Mouse (Mus musculus) forebrain, embryonic 14.5 days (tissue): Measurements from ENCODE around the gene Pip5kl1. TPM values are rescaled to one million over a fixed set of nuclear protein-coding genes. Genes with fewer than 3 reads are reported as not detected.

ENCODE experiments used
- ATAC-seq: fragments of 200-750 bp; cut with Nextera tagmentation; 2 replicates; pipeline ENCODE4 v1.8.0; 2017; ENCODE audit warnings: mild to moderate bottlenecking, moderate library complexity
- DNase-seq: peaks from one replicate; pipeline ENCODE4 v3.0.0-alpha.2; 2015; ENCODE audit warnings: low spot score
- H3K27ac ChIP-seq: fragments of 300-500 bp; sonication (generic); 2 replicates; pipeline ENCODE4 v1.5.1; 2014; ENCODE audit warnings: low read depth, mild to moderate bottlenecking, control low read depth, low read length, moderate library complexity
- H3K27me3 ChIP-seq: fragments of 300-500 bp; sonication (generic); replicated peaks from 2 replicates; pipeline ENCODE4 v1.6.1; 2014; ENCODE audit warnings: low read length, control low read depth, mixed read lengths; ENCODE audit not compliant: control insufficient read depth, insufficient read depth
- H3K36me3 ChIP-seq: fragments of 300-500 bp; sonication (generic); 2 replicates; pipeline ENCODE4 v1.6.1; 2014; ENCODE audit warnings: low read length, control low read depth; ENCODE audit not compliant: control insufficient read depth, insufficient read depth
- H3K4me1 ChIP-seq: fragments of 300-500 bp; sonication (generic); 2 replicates; pipeline ENCODE4 v1.6.1; 2014; ENCODE audit warnings: antibody characterized with exemption, low read length, control low read depth; ENCODE audit not compliant: control insufficient read depth, insufficient read depth
- H3K4me2 ChIP-seq: fragments of 300-500 bp; sonication (generic); 2 replicates; pipeline ENCODE4 v1.6.1; 2014; ENCODE audit warnings: mild to moderate bottlenecking, control low read depth, low read length
- H3K4me3 ChIP-seq: fragments of 300-500 bp; sonication (generic); 2 replicates; pipeline ENCODE4 v1.5.1; 2014; ENCODE audit warnings: low read depth, low read length, control low read depth
- H3K9ac ChIP-seq: fragments of 300-500 bp; sonication (generic); 2 replicates; pipeline ENCODE4 v1.6.1; 2014; ENCODE audit warnings: mild to moderate bottlenecking, low read length, control low read depth, moderate library complexity
- H3K9me3 ChIP-seq: fragments of 300-500 bp; sonication (generic); replicated peaks from 2 replicates; pipeline ENCODE4 v1.6.1; 2016; ENCODE audit warnings: low read length, control low read depth, mixed read lengths; ENCODE audit not compliant: control insufficient read depth
- WGBS: fragments of 180-500 bp; shearing (Covaris S2); extraction: QIAGEN DNeasy Blood & Tissue Kit; methylation state at CpG from one replicate; pipeline ENCODE4 v1.1.7; 2014; 5-methylcytosine and 5-hydroxymethylcytosine counted together
- polyA plus RNA-seq: library from polyadenylated mRNA; unstranded; fragments of >200 nt; fragmentation: Nextera tagmentation; extraction: Ambion mirVana; gene quantifications from 2 replicates; pipeline ENCODE4 v1.2.1, GENCODE M21; 2014

Pip5kl1 gene
- polyA plus RNA-seq, 1 experiment from 2014 or later: 4.7 TPM

- H3K4me1 ChIP-seq: peaks cover 24% of the 10 kb centered on the region
- no peak overlapping the region for H3K9ac ChIP-seq
- H3K4me3 ChIP-seq: no peak overlapping the region
- ATAC-seq (no peak), DNase-seq (no peak)
- H3K36me3 ChIP-seq: no peaks in the 10 kb centered on the region
- WGBS: 91% methylated on average over 4 of the region's 4 CpGs
- no peak overlapping the region for H3K27ac ChIP-seq
- no peak overlapping the region for H3K4me2 ChIP-seq
- H3K9me3 ChIP-seq: no peaks in the 10 kb centered on the region
- H3K27me3 ChIP-seq: no peaks in the 10 kb centered on the region
Observed at GRCm38 (mm10) chr2:32541986-32542573, 32.5 kb upstream of the Pip5kl1 start.

GRCm38 (mm10) chr2:32543031-32543449, 31.6 kb upstream of the Pip5kl1 start:
- Histone ChIP-seq H3K9me3 (no peaks in the 10 kb centered on the region), H3K27ac (no peak overlapping the region), H3K36me3 (no peaks in the 10 kb centered on the region), H3K4me2 (no peak overlapping the region), H3K4me1 (peaks cover 15% of the 10 kb centered on the region), H3K27me3 (no peaks in the 10 kb centered on the region), H3K4me3 (no peak overlapping the region), H3K9ac (no peak overlapping the region)
- ATAC-seq (no peak), DNase-seq (no peak)
- 87% methylated on average over 3 of the region's 3 CpGs for WGBS

GRCm38 (mm10) chr2:32546951-32547350, 27.6 kb upstream of the Pip5kl1 start:
- H3K9ac ChIP-seq: no peak overlapping the region
- H3K9me3 ChIP-seq: no peaks in the 10 kb centered on the region
- DNase-seq (no peak), ATAC-seq (no peak)
- H3K4me2 ChIP-seq: no peak overlapping the region
- H3K4me3 ChIP-seq: no peak overlapping the region
- 70% methylated on average over 1 of the region's 1 CpGs for WGBS
- no peaks in the 10 kb centered on the region for H3K27me3 ChIP-seq
- no peaks in the 10 kb centered on the region for H3K36me3 ChIP-seq
- no peak overlapping the region for H3K27ac ChIP-seq
- H3K4me1 ChIP-seq: no peaks in the 10 kb centered on the region

DNA sequence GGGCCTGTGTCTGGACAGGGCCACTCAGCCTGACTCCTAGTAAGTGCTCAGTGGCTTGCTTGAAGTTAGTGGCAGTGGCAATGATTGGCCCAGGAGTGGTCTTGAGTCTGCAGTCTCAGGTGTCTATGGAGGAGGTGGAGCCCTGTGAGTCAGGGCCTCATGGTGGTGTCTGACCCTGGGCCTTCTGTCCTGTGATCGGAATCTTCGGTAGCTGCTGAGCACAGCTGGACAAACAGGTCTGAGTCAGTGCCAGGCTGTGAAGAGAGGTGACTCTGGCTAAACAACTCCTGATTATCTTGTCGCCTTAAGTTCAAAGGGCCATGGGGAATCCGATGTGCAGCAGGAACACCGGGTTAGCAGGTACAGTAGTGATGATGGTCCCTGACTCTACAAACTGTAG, 27.2 kb upstream of the Pip5kl1 start:
- DNase-seq: no peak
- no peaks in the 10 kb centered on the region for H3K36me3 ChIP-seq
- WGBS: 92% methylated on average over 5 of the region's 5 CpGs
- H3K27me3 ChIP-seq: no peaks in the 10 kb centered on the region
- no peak overlapping the region for H3K27ac ChIP-seq
- no peak overlapping the region for H3K4me2 ChIP-seq
- ATAC-seq: no peak
- H3K9me3 ChIP-seq: no peaks in the 10 kb centered on the region
- H3K9ac ChIP-seq: no peak overlapping the region
- no peak overlapping the region for H3K4me3 ChIP-seq
- no peaks in the 10 kb centered on the region for H3K4me1 ChIP-seq

DNA sequence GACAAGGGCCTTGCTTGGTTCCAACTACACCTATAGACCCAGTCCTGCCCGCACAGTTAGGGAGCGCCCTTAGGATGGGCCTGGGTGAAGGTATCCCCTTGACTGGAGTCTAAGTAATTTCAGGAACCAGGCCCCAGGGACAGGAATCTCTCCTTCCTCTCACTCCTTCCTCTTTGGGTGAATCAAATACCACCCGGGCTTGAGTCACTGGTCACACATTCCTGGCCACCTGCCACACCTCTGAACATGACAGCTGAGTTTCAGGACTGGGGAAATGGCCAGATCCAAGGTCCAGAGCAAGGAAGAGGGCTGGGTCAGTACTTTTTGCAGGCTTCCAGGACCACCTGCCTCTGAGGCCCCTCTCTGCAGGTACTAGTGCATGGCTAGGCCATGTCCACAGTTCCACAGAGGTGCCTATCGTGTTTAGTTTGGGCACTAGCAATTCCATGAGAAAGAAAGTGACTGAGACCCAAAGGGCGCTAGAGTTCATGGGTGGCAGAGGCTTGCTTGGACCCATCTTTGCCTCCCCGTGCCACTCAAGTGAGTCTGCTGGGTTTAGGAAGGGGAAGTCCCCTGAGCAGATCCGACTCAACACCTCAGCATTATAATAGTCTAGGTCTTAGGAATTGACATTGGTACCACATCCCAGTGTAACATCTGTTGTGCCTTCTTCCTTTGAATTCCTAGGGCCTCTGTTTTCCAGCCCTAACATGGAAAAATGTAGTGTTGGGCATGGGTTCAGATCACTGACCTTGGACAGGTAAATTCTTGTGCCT, 26.4 kb upstream of the Pip5kl1 start:
- ATAC-seq: no peak
- Histone ChIP-seq H3K9ac (no peak overlapping the region), H3K4me2 (no peak overlapping the region), H3K27ac (no peak overlapping the region), H3K4me3 (no peak overlapping the region), H3K4me1 (no peaks in the 10 kb centered on the region), H3K9me3 (no peaks in the 10 kb centered on the region), H3K27me3 (no peaks in the 10 kb centered on the region), H3K36me3 (no peaks in the 10 kb centered on the region)
- WGBS: 93% methylated on average over 7 of the region's 7 CpGs
- DNase-seq: no peak

DNA sequence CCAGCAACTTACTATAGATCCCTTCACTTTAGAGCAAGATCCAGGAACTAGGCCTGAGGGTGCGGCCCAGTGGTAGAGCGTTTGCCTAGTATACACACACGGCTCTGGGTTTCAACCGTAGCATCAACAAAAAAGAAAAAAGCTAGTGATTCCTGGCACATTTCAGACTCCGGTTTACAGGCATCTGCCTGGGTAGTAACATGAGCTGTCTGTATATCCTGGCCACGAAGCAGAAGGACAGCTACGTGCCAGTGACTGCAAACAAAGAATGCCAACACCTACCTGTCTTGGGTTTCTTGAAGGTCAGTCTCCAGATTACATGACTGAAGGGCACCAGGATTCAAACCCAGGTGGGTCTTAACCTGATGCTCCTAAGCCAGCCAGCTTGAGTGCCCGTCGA, 25.4 kb upstream of the Pip5kl1 start:
- Histone ChIP-seq H3K9me3 (no peaks in the 10 kb centered on the region), H3K27me3 (no peaks in the 10 kb centered on the region), H3K36me3 (no peaks in the 10 kb centered on the region), H3K4me2 (no peak overlapping the region), H3K4me1 (no peaks in the 10 kb centered on the region), H3K27ac (no peak overlapping the region), H3K4me3 (no peak overlapping the region), H3K9ac (no peak overlapping the region)
- WGBS: 89% methylated on average over 9 of the region's 9 CpGs
- ATAC-seq: no peak
- DNase-seq: no peak

DNA sequence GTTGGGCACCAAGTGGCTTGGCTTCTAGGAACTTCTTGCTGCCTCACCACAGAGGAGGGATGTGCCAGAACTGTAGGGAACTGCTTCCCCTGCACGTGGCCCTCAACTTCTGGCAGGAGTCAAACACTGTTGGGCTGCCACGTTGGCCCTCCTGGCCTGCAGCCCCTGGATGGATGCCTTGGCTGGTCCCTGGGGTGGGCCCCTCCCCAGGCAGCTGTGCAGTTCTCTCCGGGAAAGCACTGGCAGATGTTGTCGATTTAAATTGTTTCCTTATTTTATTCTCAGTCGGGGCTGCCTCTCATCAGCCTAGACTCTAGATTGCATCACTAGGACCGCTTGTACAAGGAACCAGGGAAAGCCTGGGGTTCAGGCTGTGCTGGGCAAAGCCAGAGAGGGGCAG, 24.8 kb upstream of the Pip5kl1 start:
- H3K27ac ChIP-seq: no peak overlapping the region
- no peak for DNase-seq

DNA sequence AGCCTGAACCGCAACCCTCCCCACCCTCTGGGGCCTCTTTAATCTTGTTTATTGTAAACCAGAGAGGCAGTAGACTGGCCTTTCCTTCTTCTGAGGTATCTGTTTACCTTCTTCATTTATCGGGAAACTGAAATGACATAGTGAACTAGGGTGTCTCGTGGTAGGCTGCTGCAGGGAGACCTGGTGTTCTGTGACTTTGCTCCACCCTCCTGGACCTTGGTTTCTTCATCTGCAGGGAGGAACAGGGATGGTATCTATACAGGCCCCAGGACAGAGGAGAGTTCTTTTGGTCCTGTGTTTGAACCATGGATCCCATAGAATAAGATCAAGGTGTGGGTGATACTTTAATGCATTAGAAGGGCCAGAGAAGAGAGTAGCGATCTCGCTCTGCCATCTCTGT, 23.4 kb upstream of the Pip5kl1 start:
- H3K9me3 ChIP-seq: no peaks in the 10 kb centered on the region

More for the DNA sequence above, 24.8 kb upstream of the Pip5kl1 start:
- Histone ChIP-seq H3K36me3 (no peaks in the 10 kb centered on the region), H3K27me3 (no peaks in the 10 kb centered on the region), H3K4me3 (no peak overlapping the region), H3K9ac (no peak overlapping the region), H3K9me3 (no peaks in the 10 kb centered on the region), H3K4me2 (no peak overlapping the region), H3K4me1 (no peaks in the 10 kb centered on the region)
- 86% methylated on average over 6 of the region's 6 CpGs for WGBS
- no peak for ATAC-seq

GRCm38 (mm10) chr2:32553592-32554148, 20.9 kb upstream of the Pip5kl1 start:
- Histone ChIP-seq H3K9ac (no peak overlapping the region), H3K4me1 (no peaks in the 10 kb centered on the region), H3K27ac (no peak overlapping the region), H3K36me3 (no peaks in the 10 kb centered on the region), H3K4me3 (no peak overlapping the region), H3K4me2 (no peak overlapping the region), H3K9me3 (no peaks in the 10 kb centered on the region), H3K27me3 (no peaks in the 10 kb centered on the region)
- ATAC-seq: no peak
- WGBS: 87% methylated on average over 7 of the region's 7 CpGs
- no peak for DNase-seq

More for the DNA sequence above, 23.4 kb upstream of the Pip5kl1 start:
- Histone ChIP-seq H3K36me3 (no peaks in the 10 kb centered on the region), H3K4me2 (no peak overlapping the region), H3K4me1 (no peaks in the 10 kb centered on the region), H3K27ac (no peak overlapping the region), H3K27me3 (no peaks in the 10 kb centered on the region), H3K4me3 (no peak overlapping the region), H3K9ac (no peak overlapping the region)
- DNase-seq (no peak), ATAC-seq (no peak)
- 93% methylated on average over 5 of the region's 5 CpGs for WGBS
